Mouse (Mus musculus) ovary, postnatal 36 days (tissue): ENCODE results near the gene Crct1.

Experiments used
- DNase-seq: peaks from one replicate; pipeline ENCODE4 v3.0.0; 2022; ENCODE audit warnings: low spot score, mixed read lengths

The Crct1 gene

DNA sequence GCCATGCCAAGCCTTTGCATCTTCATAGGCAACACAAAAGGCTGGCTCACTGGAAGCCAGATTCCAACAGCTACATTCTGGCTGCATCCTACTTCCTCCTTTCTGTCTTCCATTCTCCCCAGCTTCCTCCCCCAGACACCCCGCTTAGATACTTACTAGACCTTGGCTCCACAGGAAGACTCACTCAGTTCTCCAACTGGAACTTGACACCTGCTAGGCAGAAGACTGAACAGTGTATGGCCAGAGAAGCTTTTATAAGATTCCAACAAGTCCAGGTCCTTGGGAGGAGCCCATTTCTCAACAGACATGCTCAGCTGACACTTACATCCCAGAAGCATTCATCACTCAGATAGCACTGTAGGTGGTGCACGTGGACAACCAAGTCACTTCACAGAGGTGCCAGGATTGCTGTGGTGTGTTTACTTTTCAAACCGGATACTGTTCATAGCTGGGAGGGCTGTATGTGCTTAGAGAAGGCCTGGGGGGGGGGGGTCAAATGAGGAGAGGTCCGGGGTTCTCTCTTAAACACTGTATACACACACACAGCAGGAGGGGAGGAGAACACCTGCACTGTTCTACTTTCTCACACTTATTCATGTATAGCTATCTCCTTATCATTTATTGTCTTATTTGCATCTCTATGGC lies at the start of gene Crct1:
Crct1 (minus strand) TSS at position 228 of the 645 bp plus-strand sequence.
- no peak for DNase-seq

DNA sequence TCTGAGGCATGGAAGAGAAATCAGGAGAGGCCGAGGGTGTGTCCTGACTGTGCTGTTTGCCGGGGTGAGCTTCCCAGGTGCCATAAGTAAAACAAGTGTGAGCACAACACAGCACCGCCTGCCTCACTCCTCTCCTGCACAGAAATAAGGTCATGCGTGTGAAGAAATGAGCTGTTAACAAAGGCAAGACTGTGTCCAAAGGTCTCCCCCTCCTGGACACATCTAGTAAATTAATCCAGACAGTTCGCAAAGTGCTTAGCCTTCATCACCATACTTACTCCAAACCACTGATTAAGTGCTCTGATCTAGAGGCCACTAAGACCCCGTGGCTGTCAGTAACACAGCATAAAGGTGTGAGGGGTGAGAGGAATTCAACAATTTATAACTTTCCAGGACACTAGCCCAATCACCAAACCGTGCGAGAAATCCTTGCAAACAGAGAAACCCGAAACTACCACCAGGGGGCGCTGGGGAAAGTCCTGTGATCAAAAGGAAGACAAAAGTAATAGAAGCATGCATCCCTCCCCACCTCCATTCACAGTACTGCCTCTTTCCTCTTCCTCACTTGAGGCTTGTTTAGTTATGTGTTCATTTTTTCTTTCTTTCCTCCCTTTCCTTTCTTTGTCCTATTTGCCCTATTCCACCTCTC lies 37.5 kb upstream of the Crct1 start:
- DNase-seq: no peak

DNA sequence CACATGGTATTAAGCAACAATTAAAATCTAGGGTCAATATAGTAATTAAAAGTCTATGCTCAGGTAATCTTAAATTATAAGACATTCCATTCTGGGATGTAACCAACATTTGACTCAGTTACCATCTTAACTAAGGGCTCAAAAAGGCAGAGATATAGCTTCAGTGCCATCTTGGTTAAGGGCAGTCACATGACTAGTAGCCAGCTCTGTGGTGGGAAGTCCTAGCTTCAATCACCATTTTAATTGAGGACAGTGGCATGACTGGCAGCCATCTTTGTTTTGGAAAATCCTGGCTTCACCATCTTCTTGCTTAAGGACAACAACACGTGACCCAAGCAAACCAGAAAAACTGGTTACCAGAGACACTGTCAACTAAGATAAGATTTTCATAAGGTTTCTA lies 34.7 kb upstream of the Crct1 start:
- no peak for DNase-seq

- DNase-seq: no peak
Observed at GRCm38 (mm10) chr3:93031450-93031849, 16.0 kb upstream of the Crct1 start.

DNA sequence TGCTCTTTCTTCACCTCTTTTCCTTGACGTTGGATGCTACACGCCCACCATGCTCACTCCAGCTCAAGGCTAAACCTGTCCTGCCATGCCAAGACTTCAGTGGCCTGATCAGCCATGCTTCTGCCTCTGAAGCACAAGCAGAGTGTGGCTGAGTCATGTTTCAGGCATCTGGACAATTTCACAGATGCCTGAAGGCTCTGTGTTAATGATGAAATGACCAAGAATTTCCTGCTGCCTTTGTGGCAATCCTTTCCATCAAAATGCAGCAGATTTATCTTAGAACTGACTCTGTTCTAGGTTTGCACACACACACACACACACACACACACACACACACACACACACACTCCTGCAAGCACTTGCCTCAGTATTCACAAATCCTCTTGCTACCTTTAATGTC lies 10.0 kb upstream of the Crct1 start:
- no peak for DNase-seq

DNA sequence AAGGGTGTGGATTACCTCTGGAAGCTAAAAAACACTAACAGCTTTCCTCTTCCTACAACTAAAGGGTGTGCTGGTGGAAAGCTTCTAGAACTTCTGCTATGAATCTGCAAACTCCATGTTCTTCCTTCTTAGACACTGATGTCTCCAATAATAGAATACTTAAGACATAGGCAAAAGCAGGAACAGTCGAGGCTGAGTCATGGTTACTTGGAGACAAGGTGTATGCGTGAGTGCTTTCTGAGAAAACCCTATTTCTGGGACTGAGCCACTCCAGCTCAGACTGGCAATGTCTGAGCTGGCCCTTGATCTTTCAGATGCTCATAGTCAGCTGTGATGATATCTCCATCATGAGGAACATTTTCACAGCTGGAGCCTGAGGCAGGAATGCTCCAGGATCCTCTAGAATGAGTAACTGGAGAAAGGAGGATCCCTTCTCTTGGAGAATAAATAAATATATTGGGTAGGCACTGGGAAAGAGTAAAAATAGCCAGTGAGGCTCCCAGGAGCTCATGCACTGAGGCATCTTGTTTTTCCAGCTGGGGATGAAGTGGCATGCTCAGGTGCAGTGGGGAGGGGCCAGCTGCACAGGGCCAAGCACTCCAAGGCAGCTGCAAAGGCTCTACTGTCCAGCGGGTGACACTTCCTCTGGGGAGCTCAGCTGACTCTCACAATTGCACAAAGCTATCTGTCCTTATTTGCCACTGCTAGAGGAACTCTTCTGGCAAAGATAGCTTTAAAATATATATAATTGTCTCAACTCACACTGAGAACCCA lies 8.1 kb upstream of the Crct1 start:
- no peak for DNase-seq

DNA sequence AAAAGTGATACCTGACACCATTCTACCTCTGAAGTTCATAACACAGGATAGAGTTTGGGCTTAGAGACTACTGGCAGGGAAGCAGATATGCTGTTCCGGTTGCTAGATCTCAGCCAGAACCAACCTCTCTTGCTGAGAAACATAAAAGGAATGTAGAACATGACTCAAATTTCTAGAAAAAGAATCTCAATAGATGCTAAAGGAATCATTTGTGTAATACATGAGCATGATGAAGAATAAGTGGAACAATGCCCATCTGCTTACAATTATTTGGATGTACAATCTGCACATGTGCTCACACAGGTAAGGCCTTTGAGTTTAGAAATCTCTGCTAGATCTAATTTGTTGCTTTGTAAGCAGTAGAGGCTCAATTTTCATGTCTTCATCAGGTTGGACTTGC lies 5.7 kb upstream of the Crct1 start:
- no peak for DNase-seq

- DNase-seq: no peak
Observed at GRCm38 (mm10) chr3:93018960-93019359, 3.5 kb upstream of the Crct1 start, which contains the start of gene Lce1m. Lce1m (minus strand) TSS chr3:93019060.

GRCm38 (mm10) chr3:93014871-93015270 lies 616 bp downstream of the Crct1 start:
- DNase-seq: no peak

DNA sequence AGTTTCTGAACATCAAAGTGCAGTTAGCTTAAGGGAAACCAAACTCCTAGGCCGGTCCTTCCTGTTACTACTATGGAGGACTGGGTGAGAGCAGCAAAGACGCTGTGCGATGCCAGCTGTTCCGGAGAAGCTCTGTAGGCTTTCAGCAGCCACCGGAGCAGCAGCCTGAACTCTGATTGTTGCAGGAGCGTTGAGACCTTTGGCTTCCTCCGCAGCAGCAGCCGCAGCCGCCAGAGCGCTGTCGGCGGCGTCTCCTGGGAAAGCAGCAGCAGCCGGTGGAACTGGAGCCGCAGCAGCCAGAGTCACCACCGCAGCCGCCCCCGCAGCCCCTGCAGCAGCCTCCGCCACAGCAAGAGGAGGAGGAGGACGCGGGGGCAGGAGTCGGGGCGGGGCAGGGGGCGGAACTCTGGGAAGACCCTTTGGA lies 1.1 kb downstream of the Crct1 start:
- DNase-seq: peak; percentile 61

- no peak for DNase-seq
Observed at GRCm38 (mm10) chr3:93002843-93003242, 12.6 kb downstream of the Crct1 start.

DNA sequence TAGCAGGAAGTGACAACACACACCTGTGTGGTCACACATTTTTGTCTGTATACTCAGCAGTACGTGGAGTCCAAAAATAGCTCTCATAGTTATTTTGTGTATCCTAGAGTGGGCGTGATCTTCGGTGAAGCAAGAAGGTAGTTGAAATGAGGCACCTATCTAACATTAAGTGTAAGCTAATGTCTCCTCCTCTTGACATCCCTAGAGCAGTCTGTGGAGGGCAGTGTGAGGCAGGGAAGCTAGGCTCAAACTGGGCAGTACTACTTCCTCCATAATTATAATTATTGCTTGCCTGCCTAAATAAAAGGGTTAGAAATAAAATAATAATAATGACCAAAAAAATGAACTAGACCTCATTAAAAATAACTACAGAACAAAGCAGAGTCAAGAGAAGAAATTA lies 14.9 kb downstream of the Crct1 start:
- no peak for DNase-seq

- DNase-seq: peak; percentile 64
Observed at GRCm38 (mm10) chr3:92998691-92999090, 16.8 kb downstream of the Crct1 start.

- DNase-seq: no peak
Observed at GRCm38 (mm10) chr3:92991926-92992325, 23.6 kb downstream of the Crct1 start, which contains the start of gene Lce3f. Lce3f (plus strand) TSS chr3:92992226.

DNA sequence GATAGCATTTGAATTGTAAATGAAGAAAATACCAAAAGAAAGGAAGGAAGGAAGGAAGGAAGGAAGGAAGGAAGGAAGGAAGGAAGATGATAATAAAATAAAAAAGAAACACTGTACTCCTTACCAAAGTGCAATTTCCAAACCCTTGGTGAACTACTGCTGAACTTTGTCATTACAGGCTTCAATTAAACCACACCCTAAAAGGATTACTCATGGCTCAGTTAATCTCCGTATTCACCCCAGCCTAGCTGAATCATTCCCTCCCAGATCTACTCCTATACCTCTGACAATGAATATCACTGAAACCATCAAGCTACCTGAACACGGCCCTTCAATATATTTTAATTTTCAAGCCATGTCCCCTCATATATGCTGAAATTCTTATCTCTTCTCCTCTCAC lies 37.0 kb downstream of the Crct1 start:
- DNase-seq: no peak

GRCm38 (mm10) chr3:92966761-92967160 lies 48.7 kb downstream of the Crct1 start, which contains the start of gene Lce3e:
Lce3e (plus strand) TSS chr3:92967061.
- no peak for DNase-seq
